Mouse (Mus musculus): Measurements from ENCODE around the gene Rbks. TPM values are rescaled to one million over a fixed set of nuclear protein-coding genes. Genes with fewer than 3 reads are reported as not detected.
"Not testable (repeated sequence)": the region's sequence is repeated elsewhere in the genome, so short reads cannot be mapped to it uniquely, and the experiment has no call there.

Gene Rbks
- polyA plus RNA-seq, 1 experiment from 2014 or later: 4.9 TPM

DNA sequence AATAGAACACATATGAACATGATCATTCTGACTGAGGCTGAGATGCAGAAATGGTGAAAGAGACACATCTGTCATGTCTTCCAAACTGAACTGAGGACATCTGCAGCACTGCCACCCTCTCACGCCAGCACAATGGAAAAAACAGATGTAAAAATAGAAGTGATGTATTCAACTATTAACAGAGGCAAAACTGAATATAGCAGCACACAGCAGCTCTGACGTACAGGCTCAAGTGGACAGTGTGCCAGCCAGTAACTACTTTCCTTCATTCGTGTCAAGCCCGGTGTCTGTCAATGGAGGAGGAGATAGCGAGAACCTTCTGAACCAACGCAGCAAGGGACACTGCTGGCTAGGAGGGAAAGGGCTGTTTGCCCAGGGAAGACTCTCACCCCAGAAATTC is 52.6 kb downstream of the Rbks start:
- Histone ChIP-seq H3K9ac (no peak overlapping the region), H3K27ac (ENCODE audit: poor library complexity, severe bottlenecking) (peak overlapping the region; percentile 75), H3K27me3 (replicated peaks) (no peaks in the 10 kb centered on the region)

DNA sequence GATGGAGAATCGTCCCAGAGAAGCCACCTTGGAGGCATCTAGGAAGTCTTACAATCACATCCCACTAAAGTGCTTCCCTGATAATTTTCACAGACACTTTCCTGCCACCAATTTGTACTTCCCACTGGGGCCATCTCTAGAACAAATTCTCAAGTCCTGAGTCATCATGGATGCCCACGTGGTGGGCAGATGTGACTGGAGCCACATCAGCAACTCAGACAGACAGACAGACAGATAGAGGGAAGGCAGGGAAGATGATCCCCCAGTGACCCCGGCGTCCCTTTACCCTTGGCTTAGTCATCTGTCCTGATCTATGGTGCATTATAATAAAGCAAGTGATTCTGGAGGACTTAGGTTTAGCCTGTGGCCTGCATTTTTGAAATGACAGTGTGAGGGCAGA is 53.2 kb downstream of the Rbks start:
- Histone ChIP-seq H3K4me3 (no peak overlapping the region), H3K36me3 (no peaks in the 10 kb centered on the region), H3K27me3 (replicated peaks) (no peaks in the 10 kb centered on the region), H3K9me3 (replicated peaks) (no peaks in the 10 kb centered on the region), H3K27ac (ENCODE audit: poor library complexity, severe bottlenecking) (peak overlapping the region; percentile 75), H3K4me1 (replicated peaks) (peaks cover 18% of the 10 kb centered on the region), H3K4me2 (no peak overlapping the region), H3K9ac (no peak overlapping the region)
- no peak for ATAC-seq (ENCODE audit: insufficient number of reproducible peaks, low FRiP score)
- 64% methylated on average over 4 of the region's 4 CpGs for WGBS

More for the DNA sequence above, 52.6 kb downstream of the Rbks start:
- no peaks in the 10 kb centered on the region for H3K9me3 ChIP-seq (replicated peaks)
- WGBS: 44% methylated on average over 6 of the region's 6 CpGs
- H3K4me3 ChIP-seq: no peak overlapping the region
- peak; percentile 68; the same call in 1 of the 2 replicates for ATAC-seq (ENCODE audit: insufficient number of reproducible peaks, low FRiP score)
- H3K4me2 ChIP-seq: no peak overlapping the region
- no peaks in the 10 kb centered on the region for H3K36me3 ChIP-seq
- H3K4me1 ChIP-seq (replicated peaks): peaks cover 18% of the 10 kb centered on the region

DNA sequence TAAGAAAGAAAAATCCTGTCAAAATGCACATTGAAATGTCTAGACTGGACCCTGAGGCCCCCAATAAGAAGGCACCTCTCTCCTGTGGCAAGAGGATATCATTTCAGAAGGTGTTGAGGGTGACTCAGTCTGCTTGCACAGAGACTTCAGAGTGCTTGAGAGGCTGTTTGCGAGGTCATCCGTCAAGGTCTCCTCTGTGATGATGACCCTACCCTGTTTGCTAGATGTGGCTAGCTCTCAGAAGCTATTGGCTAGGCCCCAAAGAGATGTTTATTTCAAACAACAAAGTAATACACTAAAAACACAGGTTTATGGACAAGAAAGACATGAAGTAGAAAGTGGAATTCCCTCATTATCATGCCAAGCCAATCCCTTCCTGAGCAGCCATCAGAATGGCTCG is 55.1 kb downstream of the Rbks start:
- H3K9ac ChIP-seq: no peak overlapping the region
- no peak overlapping the region for H3K4me3 ChIP-seq
- H3K36me3 ChIP-seq: no peaks in the 10 kb centered on the region
- H3K4me1 ChIP-seq (replicated peaks): peaks cover 18% of the 10 kb centered on the region
- H3K4me2 ChIP-seq: no peak overlapping the region
- no peaks in the 10 kb centered on the region for H3K27me3 ChIP-seq (replicated peaks)
- WGBS: 84% methylated on average over 3 of the region's 3 CpGs
- no peaks in the 10 kb centered on the region for H3K9me3 ChIP-seq (replicated peaks)
- no peak overlapping the region for H3K27ac ChIP-seq (ENCODE audit: poor library complexity, severe bottlenecking)
- ATAC-seq (ENCODE audit: insufficient number of reproducible peaks, low FRiP score): no peak

DNA sequence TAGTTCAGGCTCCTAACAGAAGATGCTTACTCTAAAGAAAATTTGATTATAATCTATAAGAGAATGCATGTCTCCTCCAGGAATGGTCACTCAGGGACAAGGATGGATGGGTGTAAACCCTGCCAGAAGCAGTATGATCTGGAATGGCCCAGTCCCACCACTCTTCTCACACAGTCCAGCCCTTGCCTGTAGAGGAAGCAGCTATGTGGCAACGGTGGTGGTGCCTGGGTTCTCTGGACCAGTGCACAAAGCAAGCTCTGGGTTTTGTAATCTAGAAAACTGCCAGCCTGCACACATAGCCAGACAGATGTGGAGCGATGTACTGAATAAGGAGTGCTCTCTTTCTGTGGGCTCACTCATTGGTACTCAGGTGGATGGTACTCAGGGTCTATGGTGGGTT is 56.9 kb downstream of the Rbks start:
- no peak for ATAC-seq (ENCODE audit: insufficient number of reproducible peaks, low FRiP score)
- WGBS: 90% methylated on average over 2 of the region's 2 CpGs
- H3K4me1 ChIP-seq (replicated peaks): peaks cover 30% of the 10 kb centered on the region
- H3K9me3 ChIP-seq (replicated peaks): no peaks in the 10 kb centered on the region
- no peaks in the 10 kb centered on the region for H3K27me3 ChIP-seq (replicated peaks)
- H3K9ac ChIP-seq: no peak overlapping the region
- H3K27ac ChIP-seq (ENCODE audit: poor library complexity, severe bottlenecking): no peak overlapping the region
- no peak overlapping the region for H3K4me2 ChIP-seq
- no peak overlapping the region for H3K4me3 ChIP-seq
- no peaks in the 10 kb centered on the region for H3K36me3 ChIP-seq

DNA sequence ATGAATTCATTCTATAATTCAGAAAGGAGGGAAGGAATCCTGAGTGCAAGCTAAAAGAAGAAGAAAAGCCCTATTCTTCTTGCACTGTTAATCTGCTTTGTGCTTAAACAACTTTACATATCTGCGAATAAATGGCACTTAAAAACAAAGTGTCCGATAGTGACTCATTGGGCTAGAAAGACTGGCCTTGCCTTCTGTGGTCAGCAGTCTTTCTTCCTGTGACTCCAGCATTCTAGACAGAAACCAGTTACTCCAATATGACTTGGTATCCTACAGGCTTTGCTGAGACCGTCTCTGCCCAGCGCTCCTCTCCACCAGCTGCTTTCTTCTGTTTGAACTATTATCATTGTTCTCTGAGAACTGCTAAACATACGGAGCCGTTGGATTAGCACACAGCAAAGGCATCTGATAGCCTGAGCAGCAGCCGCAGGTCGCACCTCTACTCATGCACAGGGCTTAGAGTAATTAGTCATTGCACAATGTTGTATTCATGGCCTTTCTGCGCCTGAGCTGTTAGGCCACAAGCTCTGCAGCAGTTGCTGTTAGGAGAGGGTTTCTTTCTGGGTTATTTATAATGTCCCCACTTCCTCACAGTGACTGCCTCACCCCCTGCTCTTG is 60.7 kb downstream of the Rbks start:
- no peak for ATAC-seq (ENCODE audit: insufficient number of reproducible peaks, low FRiP score)
- H3K27ac ChIP-seq (ENCODE audit: poor library complexity, severe bottlenecking): peak overlapping the region; percentile 46
- no peak overlapping the region for H3K9ac ChIP-seq
- no peak overlapping the region for H3K4me2 ChIP-seq
- no peaks in the 10 kb centered on the region for H3K9me3 ChIP-seq (replicated peaks)
- peaks cover 16% of the 10 kb centered on the region for H3K4me1 ChIP-seq (replicated peaks)
- H3K4me3 ChIP-seq: no peak overlapping the region
- H3K36me3 ChIP-seq: no peaks in the 10 kb centered on the region
- no peaks in the 10 kb centered on the region for H3K27me3 ChIP-seq (replicated peaks)
- 37% methylated on average over 9 of the region's 9 CpGs for WGBS

DNA sequence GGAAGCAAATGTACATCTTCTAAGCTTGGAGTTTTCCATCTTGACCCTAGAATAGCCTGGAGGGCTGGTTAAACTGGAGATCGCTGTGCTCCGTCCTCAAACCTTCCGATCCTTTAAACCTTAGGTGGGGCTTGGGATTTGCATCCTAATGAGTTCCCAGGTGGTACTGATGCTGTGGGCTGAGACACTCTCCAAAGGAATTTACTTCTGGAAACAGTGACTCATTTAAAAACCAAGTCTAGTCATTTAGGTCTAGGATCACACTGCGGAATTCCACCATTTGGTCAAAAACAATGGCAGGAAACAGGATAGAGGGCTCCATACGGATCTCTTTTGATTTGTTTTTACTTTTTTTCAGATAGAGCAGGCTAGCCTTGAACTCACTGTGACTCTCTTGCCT is 62.7 kb downstream of the Rbks start:
- 67% methylated on average over 5 of the region's 5 CpGs for WGBS
- H3K4me3 ChIP-seq: no peak overlapping the region
- H3K9me3 ChIP-seq (replicated peaks): no peaks in the 10 kb centered on the region
- peaks cover 31% of the 10 kb centered on the region for H3K4me1 ChIP-seq (replicated peaks)
- no peak overlapping the region for H3K27ac ChIP-seq (ENCODE audit: poor library complexity, severe bottlenecking)
- H3K9ac ChIP-seq: no peak overlapping the region
- H3K4me2 ChIP-seq: no peak overlapping the region
- no peak for ATAC-seq (ENCODE audit: insufficient number of reproducible peaks, low FRiP score)
- H3K27me3 ChIP-seq (replicated peaks): no peaks in the 10 kb centered on the region
- H3K36me3 ChIP-seq: no peaks in the 10 kb centered on the region

DNA sequence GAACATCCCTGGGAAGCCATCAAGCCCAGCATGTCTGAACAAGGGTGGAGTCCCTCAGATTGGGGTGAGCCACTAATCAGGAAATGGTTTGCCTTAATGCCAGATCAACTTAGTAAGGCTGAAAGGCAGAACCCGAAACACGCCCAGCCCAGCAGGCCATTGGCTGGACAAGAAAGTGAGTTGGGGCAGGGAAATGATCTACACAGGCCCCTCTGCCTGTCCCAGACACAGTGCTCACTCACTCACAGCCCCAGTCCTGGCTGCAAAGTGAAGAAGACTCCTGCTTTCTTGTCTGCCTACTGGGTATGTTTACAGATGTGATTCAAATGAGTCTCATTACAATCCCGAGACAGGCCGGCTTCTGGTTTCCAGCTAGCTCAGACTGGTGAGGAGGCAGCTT is 63.3 kb downstream of the Rbks start:
- H3K4me1 ChIP-seq (replicated peaks): peaks cover 36% of the 10 kb centered on the region
- H3K4me2 ChIP-seq: no peak overlapping the region
- WGBS: 80% methylated on average over 4 of the region's 4 CpGs
- H3K27ac ChIP-seq (ENCODE audit: poor library complexity, severe bottlenecking): no peak overlapping the region
- H3K36me3 ChIP-seq: no peaks in the 10 kb centered on the region
- H3K27me3 ChIP-seq (replicated peaks): no peaks in the 10 kb centered on the region
- H3K9me3 ChIP-seq (replicated peaks): no peaks in the 10 kb centered on the region
- H3K9ac ChIP-seq: no peak overlapping the region
- ATAC-seq (ENCODE audit: insufficient number of reproducible peaks, low FRiP score): no peak
- H3K4me3 ChIP-seq: no peak overlapping the region

DNA sequence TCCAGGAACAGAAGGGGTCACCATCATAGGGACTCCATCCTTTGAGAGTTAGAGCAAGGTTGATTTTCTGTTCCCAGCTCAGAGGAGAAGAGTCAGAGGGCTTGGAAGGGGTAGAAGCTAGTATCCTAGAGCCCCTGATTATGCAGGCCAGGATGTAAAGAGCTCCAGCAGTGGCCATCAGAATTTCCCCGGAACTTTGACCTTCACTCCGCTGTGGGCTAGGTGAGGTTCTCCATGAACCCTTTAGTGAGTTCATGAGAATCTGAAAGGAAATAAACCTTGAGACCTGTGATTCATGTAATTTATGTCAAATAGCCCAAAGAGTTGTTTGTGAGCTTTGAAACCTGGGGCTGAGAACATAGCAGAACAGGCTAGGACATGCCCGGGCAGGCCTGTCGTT is 66.3 kb downstream of the Rbks start:
- not testable (repeated sequence) for H3K4me2 ChIP-seq; ATAC-seq (ENCODE audit: insufficient number of reproducible peaks, low FRiP score); H3K36me3 ChIP-seq; H3K4me3 ChIP-seq; H3K9ac ChIP-seq; H3K27me3 ChIP-seq (replicated peaks); H3K9me3 ChIP-seq (replicated peaks)
- Histone ChIP-seq H3K4me1 (replicated peaks) (peaks cover 50% of the 10 kb centered on the region), H3K27ac (ENCODE audit: poor library complexity, severe bottlenecking) (peak overlapping the region; percentile 93; the same call in 1 of the 2 replicates)
- 96% methylated on average over 4 of the region's 4 CpGs for WGBS

DNA sequence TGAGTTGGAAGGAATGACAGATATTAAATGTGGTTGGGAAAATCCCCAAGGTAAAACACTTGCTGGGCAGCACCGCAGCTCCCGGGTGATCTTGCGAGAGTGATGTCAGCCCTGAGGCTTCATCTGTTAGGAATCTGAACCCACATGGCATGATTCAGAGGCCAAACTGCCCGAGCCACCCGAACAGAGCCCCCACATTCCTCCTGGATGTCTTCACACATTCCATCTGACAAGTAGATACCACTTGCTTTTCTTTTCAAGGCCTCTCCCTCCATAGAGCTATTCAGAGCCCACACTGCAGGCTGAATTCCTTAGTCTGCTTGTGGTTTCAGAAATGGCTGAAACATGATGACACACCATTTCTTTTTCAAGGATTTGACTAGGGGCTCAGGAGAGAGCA is 67.4 kb downstream of the Rbks start:
- Histone ChIP-seq H3K36me3 (no peaks in the 10 kb centered on the region), H3K9me3 (replicated peaks) (no peaks in the 10 kb centered on the region), H3K4me1 (replicated peaks) (peaks cover 46% of the 10 kb centered on the region), H3K27me3 (replicated peaks) (no peaks in the 10 kb centered on the region), H3K27ac (ENCODE audit: poor library complexity, severe bottlenecking) (peak overlapping the region; percentile 93), H3K4me2 (0 out of 2 replicates have a peak overlapping the region, but pooled peaks have one; percentile 5), H3K4me3 (no peak overlapping the region), H3K9ac (peak overlapping the region; percentile 33; the same call in 1 of the 2 replicates)
- ATAC-seq (ENCODE audit: insufficient number of reproducible peaks, low FRiP score): peak; percentile 59
- 8% methylated on average over 5 of the region's 5 CpGs for WGBS

DNA sequence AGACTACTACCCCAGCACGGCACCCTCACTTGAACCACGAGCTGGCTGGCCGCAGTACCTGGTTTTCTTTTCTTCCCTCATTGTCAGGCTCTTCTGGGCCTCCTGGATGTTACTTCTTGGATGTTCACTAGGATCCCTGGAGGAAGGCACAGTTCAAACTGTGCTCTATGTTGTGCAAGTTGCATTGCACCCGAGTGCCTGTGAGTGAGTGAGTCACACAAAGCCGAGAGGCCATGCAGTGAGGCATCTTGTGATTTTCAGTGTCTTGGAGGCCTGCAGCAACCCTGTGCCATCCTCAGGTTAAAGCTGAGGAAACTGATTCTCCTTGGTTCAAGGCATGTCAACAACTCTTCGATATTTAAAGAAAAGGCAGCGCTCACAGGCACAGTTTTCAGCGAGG is 68.9 kb downstream of the Rbks start:
- 80% methylated on average over 8 of the region's 8 CpGs for WGBS
- peak overlapping the region; percentile 93; the same call in 1 of the 2 replicates for H3K27ac ChIP-seq (ENCODE audit: poor library complexity, severe bottlenecking)
- no peaks in the 10 kb centered on the region for H3K9me3 ChIP-seq (replicated peaks)
- H3K4me2 ChIP-seq: no peak overlapping the region
- ATAC-seq (ENCODE audit: insufficient number of reproducible peaks, low FRiP score): no peak
- H3K27me3 ChIP-seq (replicated peaks): no peaks in the 10 kb centered on the region
- H3K36me3 ChIP-seq: no peaks in the 10 kb centered on the region
- H3K9ac ChIP-seq: no peak overlapping the region
- H3K4me1 ChIP-seq (replicated peaks): peaks cover 46% of the 10 kb centered on the region
- no peak overlapping the region for H3K4me3 ChIP-seq

DNA sequence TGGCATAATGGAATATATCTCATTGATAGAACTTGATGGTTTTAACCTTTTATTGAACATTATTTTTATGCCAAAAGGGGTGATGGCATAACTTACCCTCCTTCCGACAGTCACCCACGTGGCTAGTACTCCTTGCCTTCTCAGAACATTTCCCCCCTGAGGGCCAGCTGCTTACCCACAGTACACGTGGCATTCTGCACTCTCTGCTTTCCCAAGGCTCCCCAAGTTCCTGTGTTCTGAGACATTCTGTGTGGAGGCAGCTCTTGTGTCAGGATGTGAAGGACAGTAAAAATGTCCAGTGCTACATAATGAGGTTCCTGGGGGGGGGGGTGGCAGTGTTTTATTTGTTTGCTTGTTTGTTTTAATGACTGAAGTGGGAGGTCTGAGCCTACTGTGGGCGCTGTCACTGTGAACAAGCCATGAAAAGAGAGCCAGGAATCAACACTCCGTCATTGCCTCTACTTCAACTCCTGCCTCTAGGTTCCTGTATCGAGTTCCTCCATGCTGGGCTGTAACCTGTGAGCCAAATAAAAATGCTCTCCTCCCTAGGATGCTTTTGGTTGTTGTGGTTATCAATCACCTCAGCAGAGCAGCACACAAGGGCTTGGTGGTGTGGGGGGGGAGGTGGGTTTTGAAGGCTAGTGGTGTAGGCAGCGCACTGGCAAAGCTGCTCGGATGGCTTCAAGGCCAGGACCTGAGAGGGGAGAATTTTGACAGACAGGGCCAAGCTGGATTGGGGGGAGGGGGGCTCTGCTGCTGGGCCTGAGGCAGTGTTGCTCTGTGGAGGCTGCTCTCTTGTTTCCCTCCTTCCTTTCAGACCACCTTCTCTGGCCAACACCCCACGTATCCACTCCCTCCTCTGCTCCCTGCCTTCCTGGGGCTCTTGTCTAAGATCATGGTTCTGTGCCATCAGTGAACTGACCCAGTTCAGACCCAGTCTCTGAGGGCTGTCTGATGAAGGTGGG is 69.6 kb downstream of the Rbks start:
- Histone ChIP-seq H3K36me3 (peaks cover 3% of the 10 kb centered on the region; the same call in 1 of the 2 replicates), H3K4me2 (no peak overlapping the region), H3K27ac (ENCODE audit: poor library complexity, severe bottlenecking) (peak overlapping the region; percentile 18; the same call in 1 of the 2 replicates), H3K4me3 (no peak overlapping the region), H3K27me3 (replicated peaks) (no peaks in the 10 kb centered on the region), H3K9me3 (replicated peaks) (no peaks in the 10 kb centered on the region), H3K4me1 (replicated peaks) (peaks cover 46% of the 10 kb centered on the region), H3K9ac (no peak overlapping the region)
- no peak for ATAC-seq (ENCODE audit: insufficient number of reproducible peaks, low FRiP score)
- WGBS: 76% methylated on average over 9 of the region's 9 CpGs

Data from heart, embryonic 12.5 days (tissue).